Mouse (Mus musculus) kidney, adult 9 months (tissue): ENCODE results near the gene Aig1.

Experiments used
- DNase-seq: peaks from one replicate; pipeline ENCODE4 v3.0.0; 2022

Gene Aig1

DNA sequence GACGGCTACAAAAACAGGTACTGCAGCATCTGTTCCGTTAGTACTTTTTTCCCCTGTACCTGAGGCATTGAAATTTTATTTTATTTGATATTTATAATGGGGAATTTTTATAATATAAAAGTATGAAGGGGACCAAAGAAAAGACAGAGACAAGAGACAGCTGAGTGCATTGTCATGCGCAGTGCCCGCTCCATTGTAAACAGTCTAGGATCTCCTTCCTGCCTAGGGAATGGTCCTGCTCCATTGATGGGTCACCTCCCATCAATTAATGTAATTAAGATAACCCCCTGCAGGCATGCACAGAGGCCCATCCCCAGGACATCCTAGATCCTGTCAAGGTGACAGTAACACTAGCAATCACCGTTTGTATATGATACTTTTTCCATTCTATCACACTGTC is 178.0 kb downstream of the Aig1 start:
- DNase-seq, result no peak

DNA sequence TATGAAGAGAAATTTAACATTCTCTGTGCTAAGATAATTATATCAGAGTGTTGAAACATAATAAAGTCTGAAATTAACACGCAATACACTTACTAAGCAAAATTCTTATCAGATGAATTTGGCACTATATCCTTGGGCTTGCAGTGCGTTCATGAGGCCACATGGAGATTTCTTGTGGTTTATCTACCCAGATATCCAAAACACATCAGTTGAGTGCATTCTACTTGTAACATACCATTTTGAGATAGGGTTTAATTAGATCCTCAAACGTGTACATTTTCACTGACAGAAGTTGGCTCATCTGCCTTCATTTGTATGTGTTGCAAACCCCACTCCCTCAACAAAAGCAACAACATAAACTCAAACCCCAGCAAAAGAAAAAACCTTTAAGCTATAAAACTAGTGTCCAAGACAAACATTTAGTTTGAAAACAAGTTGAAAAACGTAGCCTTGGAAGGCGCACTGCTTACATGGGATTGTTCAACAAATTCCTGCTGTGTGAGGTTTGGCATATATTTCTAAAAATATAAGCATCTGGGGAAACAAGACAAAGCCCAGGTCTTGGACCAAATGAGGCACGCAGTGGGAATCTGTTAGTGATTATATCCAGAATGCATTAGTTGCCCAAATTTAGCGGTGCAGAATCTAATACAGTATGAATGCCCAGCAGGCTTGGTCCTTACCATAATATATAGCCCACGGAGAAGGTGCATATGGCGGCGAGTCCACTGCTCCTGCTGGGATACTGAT is 178.8 kb downstream of the Aig1 start:
- no peak for DNase-seq

DNA sequence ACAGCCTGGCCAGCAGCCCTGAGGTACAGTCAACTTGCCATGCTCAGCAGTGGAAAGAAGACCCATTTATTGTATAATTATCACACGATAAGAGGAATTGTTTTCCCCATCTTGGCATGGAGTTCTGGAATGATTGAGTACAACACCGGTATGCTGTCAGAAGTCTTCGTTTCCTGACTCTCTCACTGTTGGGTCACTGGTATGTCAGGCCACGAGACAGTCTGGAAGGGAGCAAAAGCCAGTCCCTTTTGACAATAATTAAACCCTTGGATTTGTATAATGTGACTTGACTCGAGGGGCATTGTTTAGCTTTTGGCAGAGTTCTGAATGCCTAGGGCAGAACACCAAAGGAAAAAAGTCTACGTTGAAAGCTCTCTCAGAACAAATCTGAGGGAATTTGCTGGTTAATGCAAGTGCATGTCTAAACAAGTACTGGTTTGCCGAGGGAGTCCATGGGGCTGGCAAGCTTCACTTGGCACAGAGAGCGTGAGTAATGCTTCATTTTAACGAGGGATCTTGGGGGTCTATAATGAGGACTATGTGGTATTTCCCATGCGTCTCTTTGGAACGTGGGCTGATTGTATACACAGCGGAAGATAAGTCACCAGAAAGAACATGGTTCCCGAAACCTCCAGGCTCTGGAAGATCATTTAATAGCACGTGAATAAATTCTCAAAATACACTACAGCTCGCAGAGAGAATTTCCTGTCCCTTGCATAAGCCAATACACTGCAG is 180.2 kb downstream of the Aig1 start:
- DNase-seq, result peak; percentile 67

DNA sequence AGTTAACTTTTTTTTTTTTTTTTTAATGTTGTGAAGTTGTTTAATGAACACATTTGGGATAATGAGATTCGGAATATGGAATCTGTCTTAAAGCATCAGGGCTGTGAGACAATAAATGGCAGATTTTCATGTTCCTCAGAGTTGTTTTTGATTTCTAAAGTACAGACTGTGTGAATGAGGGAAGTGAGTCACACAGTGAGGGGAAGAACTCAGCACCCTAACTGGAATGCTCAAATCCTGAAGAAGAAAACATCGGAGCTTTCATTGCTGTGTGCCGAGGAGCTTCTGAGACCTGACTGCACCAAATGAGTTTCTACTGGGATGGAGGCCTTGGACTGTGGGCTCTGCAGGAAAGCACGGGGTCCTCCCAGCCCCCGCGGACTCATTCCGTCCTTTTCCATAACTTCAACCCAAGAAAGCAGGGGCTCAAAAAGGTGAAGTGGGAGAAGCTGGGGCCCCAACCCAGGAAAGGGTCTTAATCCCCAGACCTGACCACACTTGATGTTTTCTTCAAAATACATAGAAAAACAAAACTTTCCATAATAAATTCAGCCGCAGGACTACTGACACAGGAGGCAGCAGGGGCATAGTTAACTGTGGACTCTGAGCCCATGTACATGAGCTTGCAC is 181.5 kb downstream of the Aig1 start:
- DNase-seq, result no peak

DNA sequence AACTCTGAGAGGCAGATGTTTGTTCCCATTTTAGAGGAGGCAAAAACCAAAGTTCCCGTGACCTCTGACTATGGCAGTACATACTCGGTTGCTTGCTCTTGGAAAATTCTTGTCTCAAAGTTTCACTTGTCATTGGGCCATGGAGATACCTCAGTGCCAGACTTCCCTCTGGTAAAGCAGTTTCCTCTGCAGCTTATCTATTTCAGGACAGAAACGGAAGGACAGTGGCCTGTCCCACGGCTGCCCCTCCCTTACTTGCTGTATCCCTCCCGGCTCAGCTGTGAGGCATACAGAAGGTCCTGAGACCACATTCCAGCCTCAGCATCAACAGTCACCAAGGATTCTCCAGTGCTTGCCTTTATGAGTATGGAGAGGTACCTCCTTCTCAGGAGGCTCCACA is 182.7 kb downstream of the Aig1 start:
- DNase-seq, result peak; percentile 36

DNA sequence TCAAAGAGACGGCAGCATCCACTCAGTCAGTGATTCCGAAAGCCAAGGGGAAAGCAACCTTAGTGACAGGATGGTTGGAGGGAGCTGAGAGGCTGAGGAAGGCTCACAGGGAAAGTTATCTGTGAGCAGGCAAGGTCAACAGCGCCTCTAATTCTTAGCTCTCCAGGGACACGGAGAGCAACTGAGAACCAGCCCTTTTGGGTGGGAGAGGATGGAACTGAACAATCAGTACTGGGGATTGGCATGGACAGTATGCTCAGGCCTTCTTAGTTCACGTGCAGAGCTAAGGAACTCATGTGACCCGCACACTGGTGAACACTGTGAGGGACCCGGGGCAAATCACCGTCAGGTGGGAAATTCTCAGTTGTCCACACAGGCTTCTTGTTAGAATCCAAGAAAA is 183.4 kb downstream of the Aig1 start:
- no peak for DNase-seq

DNA sequence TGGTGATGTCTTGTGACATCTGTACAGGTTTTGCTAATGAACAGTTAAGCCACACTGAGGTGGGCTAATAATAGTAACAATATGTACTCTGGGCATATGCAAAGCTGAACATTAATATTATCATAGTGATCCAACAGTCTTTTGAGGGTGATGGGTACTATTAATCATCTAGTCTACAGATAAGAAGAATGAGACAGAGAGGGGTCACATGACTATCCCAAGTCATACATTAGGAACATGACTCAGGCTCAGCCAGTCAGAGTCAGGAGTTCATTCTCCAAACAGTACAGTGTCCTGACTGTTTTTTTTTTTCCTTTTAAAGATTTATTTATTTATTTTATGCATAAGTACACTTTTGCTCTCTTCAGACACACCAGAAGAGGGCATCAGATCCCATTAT is 184.3 kb downstream of the Aig1 start:
- no peak for DNase-seq

DNA sequence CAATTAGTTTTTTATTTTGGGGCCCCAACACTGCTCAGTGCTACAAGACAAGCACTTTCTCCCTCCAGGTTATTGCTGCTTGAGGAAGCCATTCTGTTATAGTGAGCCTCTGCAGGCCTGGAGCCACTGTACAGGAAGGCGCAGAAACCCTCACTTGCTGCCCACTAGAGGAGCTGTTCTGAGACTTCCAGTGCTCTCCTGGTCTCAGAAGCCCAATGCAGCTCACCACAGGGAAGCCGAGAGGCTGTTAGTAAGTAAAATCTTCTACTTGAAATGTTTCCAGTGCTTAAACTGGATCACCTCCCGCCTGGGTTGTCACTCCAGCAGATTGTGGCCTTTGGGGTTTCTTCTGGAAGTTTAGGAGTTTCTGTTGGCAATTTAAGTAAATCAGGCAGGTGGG is 186.2 kb downstream of the Aig1 start:
- DNase-seq, result peak; percentile 20

DNA sequence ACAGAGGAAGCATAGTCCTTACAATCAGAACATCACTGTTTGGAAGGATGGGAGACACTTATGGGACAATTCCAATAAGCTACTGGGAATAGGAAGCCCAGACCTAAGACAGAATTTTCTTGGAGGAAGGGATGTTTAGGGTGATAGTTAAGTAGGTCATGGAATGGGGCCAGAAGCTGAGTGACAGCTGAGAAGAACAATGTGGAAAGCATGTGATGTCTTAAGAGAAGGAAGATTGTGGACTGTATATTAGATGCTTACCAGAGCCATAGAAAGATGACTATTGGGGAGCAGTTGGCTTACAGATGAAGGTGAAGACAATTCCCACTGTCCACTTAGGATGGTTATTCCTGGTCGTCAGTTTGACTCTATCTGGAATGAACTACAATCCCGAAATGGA is 191.3 kb downstream of the Aig1 start:
- DNase-seq, result no peak

DNA sequence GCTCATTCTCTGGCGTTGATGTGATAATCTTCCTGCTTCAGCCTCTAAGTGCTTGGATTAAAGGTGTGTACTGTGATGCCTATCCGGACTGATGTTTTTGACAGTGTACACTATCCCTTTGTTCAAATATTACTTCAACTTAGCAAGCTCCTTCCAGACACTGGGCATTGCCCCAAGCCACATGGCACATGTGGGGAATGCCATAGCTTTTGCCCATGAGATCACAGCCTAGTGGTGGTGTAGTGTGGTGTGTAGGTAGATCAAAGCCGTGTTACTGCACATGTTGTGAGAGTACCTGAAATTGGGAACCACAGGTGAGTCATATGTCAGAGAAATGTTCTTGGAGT is 193.8 kb downstream of the Aig1 start:
- no peak for DNase-seq

DNA sequence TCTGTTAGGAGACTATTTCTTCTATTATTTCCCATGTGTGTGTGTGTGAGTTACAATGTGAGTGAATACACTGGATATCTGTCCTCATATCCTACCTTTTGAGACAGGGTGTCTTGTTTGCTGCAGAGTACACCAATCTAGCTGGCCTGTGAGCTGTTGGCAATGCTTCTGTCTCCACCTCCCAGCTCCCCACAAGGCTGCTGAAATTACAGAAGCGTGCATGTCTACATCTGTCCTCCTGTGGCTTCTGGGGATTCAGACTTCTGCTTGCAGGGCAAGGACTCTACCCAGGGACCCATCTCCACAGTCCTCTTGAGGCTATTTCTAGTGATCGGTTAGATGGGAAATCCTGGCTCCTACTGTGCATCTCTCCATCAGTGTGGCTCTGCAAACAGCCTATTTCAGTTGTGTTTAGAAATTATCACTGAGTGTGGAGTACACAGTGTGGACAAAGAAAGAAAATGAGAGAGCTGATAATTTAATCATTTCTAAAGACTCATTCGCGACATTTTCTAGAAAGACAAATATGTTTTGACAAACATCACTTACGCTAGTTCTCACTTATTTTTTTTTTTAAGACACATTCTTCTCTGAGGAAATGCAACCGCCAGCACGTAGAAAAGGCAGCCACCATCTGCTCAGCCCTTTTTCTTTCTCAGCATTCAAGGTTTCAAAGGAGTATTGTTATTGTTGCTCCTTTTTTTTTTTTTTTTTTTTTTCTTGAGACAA is 194.3 kb downstream of the Aig1 start:
- DNase-seq, result no peak

DNA sequence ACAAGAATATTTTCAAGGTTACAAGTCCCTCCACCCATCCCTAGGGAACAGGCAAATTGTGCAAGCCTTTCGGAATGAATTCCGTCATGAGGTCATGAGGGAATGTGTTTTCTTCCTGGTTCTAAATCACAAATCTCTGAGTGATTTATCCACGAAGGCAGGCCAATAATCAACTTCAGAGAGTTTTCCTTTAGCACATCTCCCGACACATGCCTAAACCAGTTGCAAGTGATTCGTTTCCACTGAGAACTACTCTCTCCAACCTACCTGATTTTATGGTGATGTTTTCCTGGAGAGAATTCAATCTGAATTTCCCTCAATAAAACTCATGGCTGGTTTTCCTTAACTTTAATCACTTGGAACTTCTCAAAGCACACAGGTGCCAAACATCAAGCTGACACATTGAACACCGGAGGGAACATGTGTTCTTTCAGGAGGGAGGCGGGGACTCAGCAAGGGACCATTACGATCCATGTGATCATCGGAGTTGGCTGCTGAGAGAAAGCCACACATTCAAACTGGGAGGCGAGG is 201.5 kb downstream of the Aig1 start:
- DNase-seq, result peak; percentile 24

DNA sequence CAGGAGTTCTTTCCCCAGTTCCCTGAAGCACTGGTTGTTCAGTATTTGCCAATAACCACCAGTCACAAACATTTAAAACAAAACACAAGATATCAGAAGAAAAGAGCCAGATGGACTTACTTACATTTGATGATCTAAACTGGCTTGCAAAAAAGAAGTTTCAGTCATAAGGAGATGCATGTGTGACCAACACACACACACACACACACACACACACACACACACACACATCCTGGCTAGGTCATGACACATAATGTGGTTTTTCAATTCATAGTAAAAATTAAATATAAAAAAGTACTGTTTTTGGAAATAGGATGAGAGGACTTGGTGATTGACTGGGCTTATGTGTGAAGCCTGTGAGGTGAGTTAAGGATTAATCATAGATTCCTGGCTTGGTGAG is 205.3 kb downstream of the Aig1 start:
- DNase-seq, result no peak

DNA sequence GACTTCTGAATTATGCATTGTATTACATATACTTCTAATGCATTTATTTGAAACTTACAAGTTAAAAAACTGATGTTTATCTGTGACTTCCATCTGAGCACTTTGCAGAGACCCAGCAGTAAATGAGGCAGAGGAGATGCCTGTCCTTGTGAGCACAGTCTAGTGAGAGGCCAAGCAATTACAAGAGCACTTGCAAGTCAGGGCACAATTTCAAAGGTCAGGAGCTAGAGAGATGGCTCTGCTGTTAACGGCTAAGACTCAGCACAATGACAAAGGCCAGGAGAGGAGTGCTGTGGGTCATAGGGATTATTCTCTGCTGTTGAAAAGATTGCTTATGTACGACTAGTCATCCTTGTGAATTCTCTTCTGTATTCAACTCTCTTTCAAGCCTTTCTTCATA is 209.0 kb downstream of the Aig1 start:
- no peak for DNase-seq

DNA sequence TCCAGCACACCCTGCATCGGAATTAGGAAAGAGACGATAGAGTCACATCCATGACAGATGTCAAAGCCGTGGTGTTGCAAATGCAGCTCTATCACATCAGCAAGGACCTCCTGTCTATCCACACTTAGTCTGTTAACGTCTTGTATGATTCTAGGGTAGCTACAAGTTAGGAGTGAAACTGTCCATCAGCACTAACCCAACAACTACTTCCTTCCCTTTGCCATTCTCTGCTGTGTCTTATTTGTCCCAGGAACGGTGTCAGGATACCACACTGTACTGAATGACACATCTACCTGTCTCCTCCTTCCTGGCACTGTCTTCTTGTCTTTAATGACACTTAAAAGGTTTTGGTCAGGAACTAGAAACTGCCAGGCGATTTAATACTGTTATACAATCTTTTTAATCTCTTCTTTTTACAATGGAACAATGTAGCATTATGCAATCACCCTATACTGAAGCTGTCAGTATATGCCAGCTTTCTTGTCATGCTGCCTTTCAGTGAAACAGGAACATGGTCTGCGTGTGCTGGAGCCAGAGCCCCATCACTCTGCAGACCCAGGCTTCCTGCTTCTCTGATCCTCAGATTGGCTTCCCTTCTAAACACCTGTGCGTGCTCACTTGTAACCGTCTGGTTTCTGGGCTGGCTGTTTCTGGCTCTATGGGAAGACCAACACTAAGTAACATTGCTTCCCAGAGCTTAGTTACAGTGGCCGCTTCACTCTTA is 214.9 kb downstream of the Aig1 start:
- DNase-seq, result no peak

DNA sequence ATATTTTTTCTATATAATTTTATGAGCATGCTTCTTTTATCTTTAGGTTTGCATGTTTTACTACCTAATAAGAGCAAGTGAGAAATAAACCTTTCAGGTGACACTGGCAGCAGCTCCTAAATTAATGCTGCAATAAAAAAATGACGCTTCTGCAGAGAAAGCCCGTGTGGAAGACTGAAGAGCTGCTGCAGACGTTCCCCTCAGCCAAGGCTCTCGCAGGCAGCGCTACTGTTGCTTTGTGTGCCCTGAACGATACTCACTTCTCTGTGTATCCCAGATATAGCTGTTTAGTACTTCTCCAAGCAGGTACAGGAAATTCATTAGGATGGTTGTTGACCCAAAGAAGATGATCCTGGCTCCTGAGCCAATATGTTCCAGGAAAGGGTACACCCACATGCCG is 215.5 kb downstream of the Aig1 start:
- no peak for DNase-seq

DNA sequence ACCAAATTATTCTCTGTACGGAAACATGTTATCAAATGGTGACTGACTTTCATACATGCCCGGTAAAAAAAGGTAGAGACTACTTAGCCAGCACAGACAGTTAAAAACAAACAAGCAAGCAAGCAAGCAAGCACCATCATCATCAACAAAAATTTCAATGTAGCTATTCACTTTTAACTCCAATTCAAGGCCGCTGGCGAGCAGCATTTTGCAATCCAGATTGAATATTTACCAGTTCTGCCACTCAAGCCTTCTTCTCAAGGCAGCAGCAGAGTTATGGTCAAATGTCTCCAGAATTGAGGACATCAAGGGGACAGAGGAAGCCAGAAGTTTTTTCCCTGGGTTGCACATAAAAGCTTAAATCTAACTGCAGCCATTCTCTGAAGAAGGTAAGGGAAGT is 216.7 kb downstream of the Aig1 start:
- no peak for DNase-seq

DNA sequence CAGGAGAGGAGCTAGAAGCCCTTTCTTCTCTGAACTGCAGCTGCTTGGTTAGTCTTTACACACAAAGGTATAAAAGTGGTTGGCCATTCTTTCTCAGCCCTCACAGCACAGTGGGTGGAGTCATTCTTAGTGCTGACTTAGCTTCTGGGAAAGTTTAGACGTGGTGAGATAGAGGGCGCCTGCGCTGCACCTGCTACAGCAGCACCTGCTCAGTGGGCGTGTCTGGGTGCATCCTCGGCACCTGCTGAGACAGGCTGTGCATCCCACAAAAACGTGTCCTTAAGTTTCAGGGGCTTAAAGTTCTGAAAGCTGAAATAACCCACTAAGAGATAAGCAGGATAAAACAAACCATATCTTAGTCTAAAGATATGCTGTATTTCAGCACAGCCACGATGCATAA is 227.0 kb downstream of the Aig1 start:
- DNase-seq, result peak; percentile 20

DNA sequence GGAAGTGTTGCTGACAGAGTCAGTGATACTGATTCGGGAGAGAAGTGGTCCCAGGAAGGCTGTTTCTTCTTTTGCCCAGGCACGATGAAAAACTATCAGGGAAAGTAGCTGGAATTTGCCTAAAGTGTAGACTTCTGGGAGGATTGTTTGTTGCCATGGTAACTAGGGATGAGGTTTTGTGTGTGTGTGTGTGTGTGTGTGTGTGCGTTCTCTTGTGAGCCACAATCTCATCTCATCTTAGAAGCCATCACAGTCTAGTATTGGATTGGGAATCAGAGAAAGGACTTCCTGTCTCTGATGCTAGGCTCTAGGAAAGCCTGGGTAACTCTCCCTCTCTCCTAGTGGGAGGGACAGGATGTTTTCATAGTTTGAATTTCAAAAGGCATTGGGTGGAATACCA is 237.0 kb downstream of the Aig1 start:
- no peak for DNase-seq

DNA sequence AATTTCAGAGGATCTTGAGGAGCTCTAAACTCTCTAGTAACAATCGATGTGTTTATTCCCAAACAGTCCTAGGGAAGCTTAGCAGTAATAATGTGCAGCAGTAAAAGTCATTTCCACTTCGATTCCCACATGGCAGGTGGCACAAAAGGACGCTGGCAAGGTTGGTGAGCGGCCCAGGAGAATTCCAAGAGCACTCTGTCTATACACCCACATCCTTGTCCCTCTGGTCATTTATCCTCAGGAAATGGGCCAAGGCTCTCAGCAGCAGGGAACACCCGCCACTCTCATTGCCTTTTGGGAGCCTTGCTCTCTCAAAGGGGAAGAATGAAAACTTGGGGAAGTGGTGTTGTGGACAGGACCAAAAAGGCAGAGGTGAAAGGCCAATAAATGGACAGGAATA is 245.0 kb downstream of the Aig1 start:
- DNase-seq, result no peak

DNA sequence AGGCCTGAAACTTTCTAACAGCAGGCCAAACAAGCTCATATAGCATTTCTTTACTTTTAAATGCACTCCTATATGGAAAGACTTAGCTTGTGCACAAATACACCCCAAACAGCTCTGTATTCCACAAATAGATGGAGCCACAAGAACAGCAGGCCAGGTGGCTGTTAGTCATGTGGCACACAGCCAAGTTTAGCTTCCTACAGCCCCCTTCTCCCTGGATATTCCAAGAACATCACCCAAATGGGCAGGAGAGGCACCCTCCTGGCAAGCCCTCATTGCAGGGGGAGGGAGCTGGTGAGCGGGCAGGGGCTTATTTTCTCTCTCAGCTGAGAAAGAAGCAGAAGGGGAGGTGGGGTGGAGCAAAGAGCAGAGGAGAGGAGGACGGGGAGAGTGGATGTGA is 267.9 kb downstream of the Aig1 start:
- no peak for DNase-seq

DNA sequence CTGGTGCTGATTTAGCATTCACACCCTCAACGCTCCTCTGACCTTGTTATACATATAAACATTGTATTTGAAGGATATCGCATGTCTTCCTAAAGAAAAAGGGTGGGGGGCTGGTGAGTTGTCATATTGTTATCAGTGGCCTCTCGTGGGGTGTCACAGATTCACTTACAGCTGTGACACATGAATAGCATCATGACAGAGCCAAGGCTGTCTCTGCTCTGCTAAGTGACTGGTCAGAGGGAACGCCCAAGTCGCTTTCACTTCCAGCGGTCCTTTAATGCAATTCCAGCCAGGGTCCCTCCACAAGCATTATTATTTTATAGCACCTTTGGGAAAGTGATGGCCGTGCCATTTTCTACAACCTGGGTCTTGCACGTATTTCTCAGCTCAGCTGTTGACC is 271.3 kb downstream of the Aig1 start:
- no peak for DNase-seq
